15 mouse cellular contexts compared by ENCODE assay signal in genomic region chr6:24694455-24695410, GRCm38 (mm10). TPM values are rescaled to one million over a fixed set of nuclear protein-coding genes. Genes with fewer than 3 reads are reported as not detected.
"Had no signal": no experiment of that assay in that cellular context is flagged by ENCODE, and none has a peak within 500 bp of the region (broad histone marks: within the 10 kb centered on the region; RNA-seq: fewer than 3 reads in every experiment).

No protein-coding gene starts in this region.

- H3K9me3 ChIP-seq: limb, embryonic 15.5 days; liver, embryonic 13.5 days; midbrain, embryonic 13.5 days had no signal

- H3K9ac ChIP-seq: limb, embryonic 15.5 days; liver, embryonic 13.5 days; midbrain, embryonic 13.5 days had no signal

- DNase-seq: kidney, adult 11 months; kidney, postnatal 10 days; liver, embryonic 13.5 days; lung, adult 18-20 months; right cerebral cortex, postnatal 14 days; thymus, adult 18-20 months; thymus, postnatal 14 days had no signal

- H3K4me1 ChIP-seq: limb, embryonic 15.5 days; liver, embryonic 13.5 days; midbrain, embryonic 13.5 days had no signal

- H3K27ac ChIP-seq: limb, embryonic 15.5 days; liver, embryonic 13.5 days; midbrain, embryonic 13.5 days had no signal

- ATAC-seq: midbrain, embryonic 13.5 days had no signal

- H3K36me3 ChIP-seq: limb, embryonic 15.5 days; liver, embryonic 13.5 days; midbrain, embryonic 13.5 days had no signal

- H3K4me3 ChIP-seq: limb, embryonic 15.5 days; liver, embryonic 13.5 days; midbrain, embryonic 13.5 days had no signal

- H3K4me2 ChIP-seq: limb, embryonic 15.5 days; liver, embryonic 13.5 days; midbrain, embryonic 13.5 days had no signal

- H3K27me3 ChIP-seq: limb, embryonic 15.5 days; liver, embryonic 13.5 days; midbrain, embryonic 13.5 days had no signal

RNA-seq across cellular contexts. Expression of gene Hyal6, which starts 38.3 kb away (rescaled TPM):
- polyA plus RNA-seq: large intestine, adult 2 months; limb, embryonic 11.5 days; limb, embryonic 15.5 days; lung, embryonic 16.5 days; midbrain, embryonic 13.5 days; midbrain, postnatal 0 days; neural tube, embryonic 14.5 days; spleen, adult 2 months had no signal

RNA-seq across cellular contexts. Expression of gene Hyal4, which starts 53.4 kb away (rescaled TPM):
- polyA plus RNA-seq: large intestine, adult 2 months; limb, embryonic 11.5 days; liver, embryonic 13.5 days; lung, embryonic 16.5 days; midbrain, embryonic 13.5 days; midbrain, postnatal 0 days; neural tube, embryonic 14.5 days; spleen, adult 2 months had no signal
